Mouse (Mus musculus): Measurements from ENCODE around the gene Ap1s3.

Gene Ap1s3

GRCm38 (mm10) chr1:79592721-79593277, 79.0 kb downstream of the Ap1s3 start:
- DNase-seq (ENCODE audit: low spot score in 2 of 2) = no peak

GRCm38 (mm10) chr1:79591091-79591490, 80.7 kb downstream of the Ap1s3 start:
- no peak for DNase-seq (ENCODE audit: low spot score in 2 of 2)

- no peak for DNase-seq (ENCODE audit: low spot score in 2 of 2)
Measured at GRCm38 (mm10) chr1:79589971-79590763, 81.6 kb downstream of the Ap1s3 start.

GRCm38 (mm10) chr1:79589424-79589823, 82.3 kb downstream of the Ap1s3 start:
- no peak for DNase-seq (ENCODE audit: low spot score in 2 of 2)

GRCm38 (mm10) chr1:79581136-79581679, 90.6 kb downstream of the Ap1s3 start:
- DNase-seq (ENCODE audit: low spot score in 2 of 2) = no peak

- no peak for DNase-seq (ENCODE audit: low spot score in 2 of 2)
Measured at GRCm38 (mm10) chr1:79577357-79577756, 94.4 kb downstream of the Ap1s3 start.

- no peak for DNase-seq (ENCODE audit: low spot score in 2 of 2)
Measured at GRCm38 (mm10) chr1:79571912-79572311, 99.9 kb downstream of the Ap1s3 start.

- no peak for DNase-seq (ENCODE audit: low spot score in 2 of 2)
Measured at GRCm38 (mm10) chr1:79571126-79571525, 100.6 kb downstream of the Ap1s3 start.

GRCm38 (mm10) chr1:79561186-79561585, 110.6 kb downstream of the Ap1s3 start:
- no peak for DNase-seq (ENCODE audit: low spot score in 2 of 2)
